Mouse (Mus musculus): ENCODE measurements at regions not wholly inside any gene's neighbourhood (a gene's known extent, or its start where the extent isn't known, plus 50 kb on each side); places are given as distances from the start of the nearest gene placed in this dataset.

DNA sequence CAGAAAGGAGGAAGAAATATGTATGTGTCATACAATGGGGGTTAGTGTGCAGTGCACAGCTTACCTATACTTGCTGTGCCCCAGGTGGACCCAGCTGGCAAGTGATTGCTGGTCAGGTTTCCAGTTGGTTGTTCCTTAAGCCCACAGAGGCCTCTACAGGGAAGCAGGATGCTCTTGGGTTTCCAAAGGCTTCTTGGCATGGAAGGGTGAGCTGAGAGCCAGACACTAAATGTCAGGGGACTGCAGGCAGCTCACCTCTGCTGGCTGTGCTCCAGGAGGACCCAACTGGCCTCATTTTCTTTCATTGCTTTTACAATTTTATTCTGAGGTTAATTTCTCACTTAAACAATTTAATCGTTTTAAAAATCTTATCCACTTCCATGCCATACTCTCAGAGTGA, 108.1 kb downstream of the Gm10184 start:
- no peak for DNase-seq

GRCm38 (mm10) chr17:89777570-89777969, 132.7 kb downstream of the Gm10184 start:
- no peak for DNase-seq

- DNase-seq = no peak
Observed at GRCm38 (mm10) chr17:89766229-89766875, 143.9 kb downstream of the Gm10184 start.

GRCm38 (mm10) chr17:89737418-89737817, 172.8 kb downstream of the Gm10184 start:
- no peak for DNase-seq

DNA sequence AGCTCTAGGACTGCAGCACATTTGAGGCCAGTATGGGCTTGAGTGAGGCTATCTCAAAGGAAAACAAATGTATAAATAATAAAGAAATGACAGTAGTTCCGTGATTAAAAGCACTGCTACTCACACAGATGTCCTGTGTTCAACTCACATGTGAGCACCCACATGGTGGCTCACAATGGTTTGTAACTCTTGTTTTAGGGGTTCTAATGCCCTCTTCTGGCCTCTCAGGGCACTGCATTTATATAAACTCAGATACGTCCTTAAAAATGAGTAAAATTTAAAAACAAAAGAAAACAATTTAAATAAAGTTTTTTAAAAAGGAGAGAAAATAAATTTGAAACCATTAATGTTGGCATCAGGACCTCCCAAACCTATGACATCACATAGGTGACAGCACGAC, 184.7 kb downstream of the Gm10184 start:
- DNase-seq = peak; percentile 13

GRCm38 (mm10) chr17:89681798-89682197, 228.5 kb downstream of the Gm10184 start:
- DNase-seq = no peak

- DNase-seq = no peak
Observed at GRCm38 (mm10) chr17:89658326-89658725, 251.9 kb downstream of the Gm10184 start.

GRCm38 (mm10) chr17:89656211-89656610, 254.0 kb downstream of the Gm10184 start:
- DNase-seq = no peak

- DNase-seq = peak; percentile 80
Observed at GRCm38 (mm10) chr17:89654089-89654813, 256.0 kb downstream of the Gm10184 start.

GRCm38 (mm10) chr17:89646000-89646399, 264.2 kb downstream of the Gm10184 start:
- no peak for DNase-seq
